Mouse (Mus musculus) megakaryocyte, embryonic 14.5 days (primary cell): ENCODE results near the gene Pcsk7. TPM values are rescaled to one million over a fixed set of nuclear protein-coding genes. Genes with fewer than 3 reads are reported as not detected.

Source experiments
- H3K27me3 ChIP-seq: replicated peaks from 2 replicates; pipeline ENCODE3; 2012; ENCODE audit warnings: inconsistent platforms
- H3K36me3 ChIP-seq: replicated peaks from 2 replicates; pipeline ENCODE3; 2012; ENCODE audit warnings: low read length, inconsistent platforms, mixed read lengths
- H3K4me1 ChIP-seq: 2 replicates; pipeline ENCODE4 v1.6.1; 2012; ENCODE audit warnings: inconsistent platforms
- H3K4me3 ChIP-seq: replicated peaks from 2 replicates; pipeline ENCODE3; 2012; ENCODE audit warnings: moderate library complexity, mild to moderate bottlenecking, inconsistent platforms
- H3K9me3 ChIP-seq: 2 replicates; pipeline ENCODE4 v1.6.1; 2012; ENCODE audit warnings: inconsistent platforms
- FLI1 ChIP-seq: IDR thresholded peaks from 2 replicates; pipeline ENCODE4 v1.6.1; 2012; ENCODE audit warnings: low read length, inconsistent platforms, mixed read lengths
- GATA1 ChIP-seq: IDR thresholded peaks from 3 replicates; pipeline ENCODE4 v1.6.1; 2012; ENCODE audit warnings: mixed read lengths, low read length, inconsistent platforms, borderline replicate concordance
- polyA plus RNA-seq: library from polyadenylated mRNA; stranded (reverse); fragments of >175 nt; gene quantifications from 2 replicates; pipeline ENCODE4 v1.2.3, GENCODE M21; 2012; ENCODE audit warnings: low replicate concordance; ENCODE audit not compliant: insufficient read depth

The Pcsk7 gene
- polyA plus RNA-seq: 6.5 and 7.7 TPM in 2 replicates

DNA sequence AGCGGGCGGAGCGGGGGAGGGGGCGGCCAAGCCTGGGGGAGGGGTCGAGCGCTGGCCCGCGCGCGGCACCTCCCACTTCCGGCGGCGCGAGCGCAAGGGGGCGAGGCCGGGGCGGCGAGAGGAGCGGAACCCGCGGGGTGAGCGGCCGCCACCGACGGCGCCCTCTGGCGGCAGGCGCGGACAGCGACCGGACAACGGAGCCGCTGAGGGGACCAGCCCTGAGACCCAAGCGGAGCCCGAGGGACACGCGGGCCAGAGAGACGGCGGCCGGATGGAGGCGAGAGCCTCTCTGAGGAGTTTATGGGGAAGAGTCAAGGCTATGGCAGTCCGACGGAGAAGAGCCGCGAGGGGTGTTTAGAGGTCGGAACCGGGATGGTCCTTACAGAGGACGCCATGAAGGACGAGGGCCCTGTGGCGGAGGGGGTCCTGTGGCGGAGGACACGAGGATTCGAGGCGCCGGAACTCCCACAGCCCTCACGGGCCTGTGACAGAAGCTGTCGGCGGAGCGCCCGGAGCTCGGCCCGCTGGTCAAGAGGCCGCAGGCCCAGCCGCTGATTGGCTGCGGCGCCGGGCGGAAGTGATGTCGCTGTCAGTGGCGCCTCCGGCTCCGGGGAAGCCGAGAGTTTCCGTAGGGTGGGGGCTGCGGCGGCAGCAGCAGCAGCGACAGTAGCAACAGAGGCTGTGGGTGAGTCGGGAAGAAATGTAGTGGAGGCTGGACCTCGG lies at the start of gene Pcsk7, which contains the start of gene Rnf214:
Pcsk7 (plus strand) TSS at position 143 of the 723 bp plus-strand sequence.
Rnf214 (minus strand) TSS at position 557 of the 723 bp plus-strand sequence.
- Histone ChIP-seq H3K4me3 (peak within 1 kb of the TSS; percentile 99), H3K9me3 (no peaks in the 10 kb centered on the region), H3K4me1 (peaks cover 46% of the 10 kb centered on the region), H3K27me3 (no peaks in the 10 kb centered on the region), H3K36me3 (peaks cover 60% of the 10 kb centered on the region)
- TF ChIP-seq GATA1 (no peak), FLI1 (no peak)

DNA sequence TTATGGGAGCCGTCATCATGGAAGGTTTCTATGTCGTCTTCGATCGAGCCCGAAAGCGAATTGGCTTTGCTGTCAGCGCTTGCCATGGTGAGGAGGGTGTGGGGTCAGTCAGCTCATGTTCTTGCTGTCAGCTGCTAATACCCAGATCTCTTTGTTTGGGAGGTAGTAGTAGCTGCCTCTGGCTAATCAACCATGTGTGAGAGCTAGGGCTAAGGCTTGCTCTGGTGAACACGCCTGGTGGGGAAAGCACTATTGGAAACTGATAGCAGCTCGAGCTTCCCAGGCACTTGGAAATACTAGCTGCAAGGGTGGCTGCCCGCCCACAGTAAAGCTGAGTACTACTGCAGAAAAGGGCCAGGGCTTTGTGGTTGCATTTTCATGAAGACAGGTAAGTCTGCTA lies 46.9 kb upstream of the Pcsk7 start:
- no peaks in the 10 kb centered on the region for H3K9me3 ChIP-seq
- TF ChIP-seq GATA1 (no peak), FLI1 (no peak)
- H3K4me3 ChIP-seq: no peak overlapping the region
- H3K36me3 ChIP-seq: peaks cover 81% of the 10 kb centered on the region
- H3K27me3 ChIP-seq: peaks cover 18% of the 10 kb centered on the region
- no peaks in the 10 kb centered on the region for H3K4me1 ChIP-seq

GRCm38 (mm10) chr9:45861813-45862212 lies 44.5 kb upstream of the Pcsk7 start:
- TF ChIP-seq GATA1 (no peak), FLI1 (no peak)
- no peak overlapping the region for H3K4me3 ChIP-seq
- no peaks in the 10 kb centered on the region for H3K9me3 ChIP-seq
- H3K36me3 ChIP-seq: peaks cover 95% of the 10 kb centered on the region
- peaks cover 2% of the 10 kb centered on the region for H3K27me3 ChIP-seq
- H3K4me1 ChIP-seq: no peaks in the 10 kb centered on the region

GRCm38 (mm10) chr9:45869181-45869580 lies 37.1 kb upstream of the Pcsk7 start:
- TF ChIP-seq FLI1 (no peak), GATA1 (no peak)
- no peak overlapping the region for H3K4me3 ChIP-seq
- H3K27me3 ChIP-seq: no peaks in the 10 kb centered on the region
- peaks cover 98% of the 10 kb centered on the region for H3K36me3 ChIP-seq
- no peaks in the 10 kb centered on the region for H3K9me3 ChIP-seq
- H3K4me1 ChIP-seq: no peaks in the 10 kb centered on the region

DNA sequence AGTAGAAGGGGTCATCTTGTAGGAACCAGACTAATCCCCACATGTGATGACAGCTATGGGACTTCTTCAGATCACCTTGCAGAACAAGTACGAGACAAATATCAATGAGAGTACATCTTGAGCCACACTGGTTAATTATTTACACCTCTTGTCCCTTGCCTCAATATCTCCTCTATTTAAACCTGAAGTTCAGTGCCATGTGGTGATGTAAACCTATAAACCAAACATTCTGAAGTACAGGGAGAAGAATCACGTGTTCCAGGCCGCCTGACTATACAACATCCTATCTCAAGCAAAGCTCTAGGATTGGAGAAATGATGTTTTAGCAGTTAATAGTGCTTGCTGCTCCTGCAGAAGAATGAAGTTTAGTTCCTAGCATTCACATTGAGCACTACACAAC lies 36.0 kb upstream of the Pcsk7 start:
- no peaks in the 10 kb centered on the region for H3K27me3 ChIP-seq
- no peak overlapping the region for H3K4me3 ChIP-seq
- peaks cover 97% of the 10 kb centered on the region for H3K36me3 ChIP-seq
- H3K9me3 ChIP-seq: no peaks in the 10 kb centered on the region
- no peak for TF ChIP-seq FLI1
- no peak for TF ChIP-seq GATA1
- H3K4me1 ChIP-seq: no peaks in the 10 kb centered on the region

DNA sequence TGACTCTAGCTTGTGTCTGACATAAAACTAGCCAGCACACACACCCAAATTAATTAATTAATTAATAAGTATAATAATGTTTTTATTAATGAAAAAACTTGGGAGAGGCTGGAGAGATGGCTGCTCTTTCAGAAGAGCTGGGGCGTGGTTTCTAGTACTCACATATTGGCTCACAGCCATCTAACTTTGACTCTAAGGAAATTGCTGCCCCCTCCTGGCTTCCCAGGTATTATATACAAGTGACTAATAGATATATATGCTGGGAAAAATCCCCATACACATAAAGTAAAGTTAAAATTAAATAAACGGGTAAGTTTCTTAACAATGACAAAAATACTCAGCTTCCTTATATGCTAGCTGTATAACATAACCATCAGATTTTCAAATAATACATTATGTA lies 28.4 kb upstream of the Pcsk7 start:
- H3K36me3 ChIP-seq: peaks cover 80% of the 10 kb centered on the region
- no peaks in the 10 kb centered on the region for H3K27me3 ChIP-seq
- H3K9me3 ChIP-seq: no peaks in the 10 kb centered on the region
- no peak for TF ChIP-seq FLI1
- H3K4me3 ChIP-seq: no peak overlapping the region
- H3K4me1 ChIP-seq: no peaks in the 10 kb centered on the region

DNA sequence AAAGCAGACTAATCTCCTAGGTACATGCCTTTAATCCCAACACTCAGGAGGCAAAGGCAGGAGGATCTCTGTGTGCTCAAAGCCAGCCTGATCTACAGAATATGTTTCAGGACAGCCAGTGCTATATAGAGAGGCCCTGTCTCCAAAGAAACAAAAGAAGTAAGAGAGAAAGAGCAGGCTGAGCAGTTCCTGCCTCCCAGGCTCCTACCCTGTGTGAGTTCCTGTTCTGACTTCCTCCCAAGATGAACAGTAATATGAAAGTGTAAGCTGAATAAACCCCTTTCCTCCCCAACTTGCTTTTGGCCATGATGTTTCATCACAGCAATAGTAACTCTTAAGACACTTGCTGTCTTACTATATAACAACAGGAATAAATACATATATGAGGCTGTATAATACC lies 12.6 kb upstream of the Pcsk7 start:
- Histone ChIP-seq H3K36me3 (peaks cover 88% of the 10 kb centered on the region), H3K27me3 (no peaks in the 10 kb centered on the region), H3K4me3 (no peak overlapping the region), H3K4me1 (peaks cover 10% of the 10 kb centered on the region), H3K9me3 (no peaks in the 10 kb centered on the region)
- TF ChIP-seq GATA1 (no peak), FLI1 (no peak)

DNA sequence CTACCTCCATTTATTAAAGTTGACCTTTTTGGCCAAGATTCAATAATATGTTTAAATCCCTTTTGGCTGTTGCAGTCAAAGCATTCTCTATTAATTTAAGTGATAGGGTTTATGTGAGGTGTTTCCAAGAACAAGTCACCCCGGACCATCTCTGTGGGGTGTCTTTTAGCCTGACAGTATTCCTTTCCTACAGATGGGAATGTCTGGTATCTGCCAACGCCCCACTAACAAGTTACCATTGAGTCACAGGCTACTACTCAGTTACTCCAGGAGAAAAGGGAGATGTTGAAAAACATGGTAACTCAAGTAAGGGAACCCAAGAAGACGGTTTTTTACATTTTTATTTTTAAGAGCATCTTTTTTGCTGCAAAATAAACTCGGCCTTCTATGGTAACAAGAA lies 1.1 kb upstream of the Pcsk7 start:
- Histone ChIP-seq H3K9me3 (no peaks in the 10 kb centered on the region), H3K4me3 (peak overlapping the region; percentile 99), H3K36me3 (peaks cover 53% of the 10 kb centered on the region), H3K27me3 (no peaks in the 10 kb centered on the region), H3K4me1 (peaks cover 42% of the 10 kb centered on the region)
- TF ChIP-seq FLI1: no peak
- TF ChIP-seq GATA1: no peak

DNA sequence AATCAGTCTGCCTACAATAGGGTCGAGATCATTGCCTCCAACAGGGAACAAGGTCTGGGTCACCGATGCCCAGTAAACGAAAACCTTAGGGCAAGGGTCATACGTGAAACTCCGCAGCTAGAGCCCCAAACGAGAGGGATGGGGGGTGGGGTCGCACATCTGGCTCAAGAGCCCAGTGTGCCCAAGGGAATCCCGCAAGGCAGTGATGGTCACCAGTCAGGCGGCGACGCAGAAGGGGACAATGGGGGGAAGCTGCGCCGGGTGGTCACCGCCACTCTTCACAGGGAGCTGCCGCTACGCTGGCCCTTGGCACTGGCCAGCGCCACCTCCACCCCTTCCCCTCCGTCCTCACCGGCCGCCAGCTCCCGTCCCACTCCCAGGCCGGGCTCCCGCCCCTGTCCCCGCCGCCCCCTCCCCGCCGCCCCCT lies 473 bp upstream of the Pcsk7 start:
- Histone ChIP-seq H3K36me3 (peaks cover 57% of the 10 kb centered on the region), H3K4me1 (peaks cover 46% of the 10 kb centered on the region), H3K9me3 (no peaks in the 10 kb centered on the region), H3K27me3 (no peaks in the 10 kb centered on the region), H3K4me3 (peak overlapping the region; percentile 99)
- TF ChIP-seq FLI1: no peak

DNA sequence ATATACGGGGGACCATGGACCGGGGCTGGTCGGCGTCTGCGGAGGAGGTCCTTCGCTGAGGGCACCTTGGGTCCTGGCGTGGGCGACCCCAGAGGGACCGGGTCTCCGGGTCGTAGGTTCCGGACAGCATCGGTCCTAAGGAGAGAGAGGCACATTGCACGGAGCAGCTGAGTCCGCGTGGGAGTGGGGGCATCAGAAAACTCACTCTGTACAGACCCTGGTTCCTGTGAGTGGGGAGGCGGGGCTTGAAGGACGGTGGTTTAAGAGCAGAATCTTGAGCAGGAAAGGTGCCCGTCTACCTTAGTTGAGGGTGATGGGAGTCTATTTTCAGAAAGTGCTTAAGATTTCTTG lies 756 bp downstream of the Pcsk7 start:
- Histone ChIP-seq H3K4me1 (peaks cover 46% of the 10 kb centered on the region), H3K27me3 (no peaks in the 10 kb centered on the region), H3K9me3 (no peaks in the 10 kb centered on the region), H3K4me3 (peak overlapping the region; percentile 99), H3K36me3 (peaks cover 60% of the 10 kb centered on the region)
- no peak for TF ChIP-seq GATA1
- no peak for TF ChIP-seq FLI1
